In the genomic region with DNA sequence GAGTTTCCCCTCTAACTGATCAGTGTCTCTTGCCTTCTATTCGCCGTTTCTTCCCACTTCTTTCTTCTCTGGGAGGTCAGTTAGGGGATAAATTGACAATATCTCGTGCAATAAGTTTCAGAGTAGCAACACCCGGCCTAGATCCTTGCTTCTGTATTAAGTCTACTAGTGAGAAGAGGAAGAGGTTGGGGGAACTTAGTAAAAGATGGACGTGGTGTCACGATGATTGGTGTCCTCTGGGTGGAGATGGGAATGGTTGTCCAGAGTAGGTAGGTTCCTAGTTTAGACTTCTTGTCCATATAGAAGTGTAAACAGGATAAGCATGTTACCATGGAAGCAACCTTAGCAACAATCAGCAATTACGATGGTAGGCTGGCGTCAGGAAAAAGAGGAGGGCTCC, we compare ENCODE assay signal across 1 mouse cellular context.
TF ChIP-seq lines count a peak whose summit lies in the region.

No protein-coding gene starts in this region.

TF ChIP-seq in MEL, 35 proteins besides CTCF, POLR2A, EP300 and RAD21 (continued from another document):
- TF ChIP-seq MEF2A (IDR thresholded peaks at IDR 0.05; ENCODE audit: extremely low read depth, insufficient replicate concordance, low read depth, low read length, poor library complexity, severe bottlenecking) (no peak), E2F4 (IDR thresholded peaks at IDR 0.05; ENCODE audit: borderline replicate concordance, low read depth, low read length) (no peak), MAX (IDR thresholded peaks at IDR 0.05; ENCODE audit: low read length) (peak; percentile 31; the same call in 1 of the 2 replicates), ZNF384 (IDR thresholded peaks at IDR 0.05; ENCODE audit: low read depth, low read length) (no peak), KAT2A (conservative IDR thresholded peaks at IDR 0.05; ENCODE audit: low read depth, low read length) (peak; percentile 60), TAL1 (IDR thresholded peaks at IDR 0.05; ENCODE audit: low read length) (no peak), GATA1 (IDR thresholded peaks at IDR 0.05; ENCODE audit: low read depth, low read length) (0 out of 2 replicates have a peak, but pooled peaks have one; percentile 49), TBP (IDR thresholded peaks at IDR 0.05; ENCODE audit: low read depth, low read length) (peak; percentile 90), MAFK (IDR thresholded peaks at IDR 0.05; ENCODE audit: borderline replicate concordance, low read depth, low read length) (no peak), CHD1 (IDR thresholded peaks at IDR 0.05; ENCODE audit: low read depth, low read length) (no peak), ZMIZ1 (IDR thresholded peaks at IDR 0.05; ENCODE audit: low read depth, low read length) (no peak), GABPA (IDR thresholded peaks at IDR 0.05; ENCODE audit: low read depth, low read length) (no peak), ZKSCAN1 (IDR thresholded peaks at IDR 0.05; ENCODE audit: low read depth, low read length) (no peak), NELFE (IDR thresholded peaks at IDR 0.05; ENCODE audit: low read depth, low read length) (peak; percentile 44), BHLHE40 (IDR thresholded peaks at IDR 0.05; ENCODE audit: borderline replicate concordance, low read depth, low read length) (no peak), RCOR1 (IDR thresholded peaks at IDR 0.05; ENCODE audit: low read depth, low read length) (no peak), MYB (IDR thresholded peaks at IDR 0.05; ENCODE audit: low read depth, low read length) (no peak), UBTF (IDR thresholded peaks at IDR 0.05; ENCODE audit: borderline replicate concordance, insufficient read depth, low read depth, low read length) (no peak), TCF12 (IDR thresholded peaks at IDR 0.05; ENCODE audit: low read depth, low read length) (peak; percentile 59; the same call in 1 of the 2 replicates), POLR2AphosphoS2 (IDR thresholded peaks at IDR 0.05; ENCODE audit: low read length) (no peak), JUND (IDR thresholded peaks at IDR 0.05; ENCODE audit: low read depth, low read length) (peak; percentile 55; the same call in 1 of the 2 replicates), MAZ (IDR thresholded peaks at IDR 0.05; ENCODE audit: low read depth, low read length) (no peak), ZC3H11A (IDR thresholded peaks at IDR 0.05; ENCODE audit: low read depth, low read length) (no peak), POLR2AphosphoS5 (IDR thresholded peaks at IDR 0.05; ENCODE audit: borderline replicate concordance, low read depth, low read length) (no peak), USF1 (IDR thresholded peaks at IDR 0.05; ENCODE audit: low read depth, low read length) (no peak), USF2 (IDR thresholded peaks at IDR 0.05; ENCODE audit: borderline replicate concordance in 1 of 2, insufficient read depth in 1 of 2, low read depth in 1 of 2, low read length in 2 of 2) (no peak), HCFC1 (IDR thresholded peaks at IDR 0.05; ENCODE audit: low read depth, low read length) (peak; percentile 90), SIN3A (IDR thresholded peaks at IDR 0.05; ENCODE audit: low read length) (peak; percentile 93), MYC (IDR thresholded peaks at IDR 0.05; ENCODE audit: low read depth, low read length) (0 out of 2 replicates have a peak, but pooled peaks have one; percentile 32), ELF1 (IDR thresholded peaks at IDR 0.05; ENCODE audit: low read depth, low read length) (peak; percentile 54; the same call in 1 of the 2 replicates), SMC3 (IDR thresholded peaks at IDR 0.05; ENCODE audit: low read depth, low read length) (no peak)
TF ChIP-seq in MEL: peak in this region for 13.
